Mouse (Mus musculus) monocyte, adult 2 months (primary cell): Measurements from ENCODE around the gene Chchd6.
A peak's percentile ranks its signal among the peaks of the same experiment; 100 is the strongest.

ENCODE experiments used
- DNase-seq, 2 experiments: peaks; one replicate each; pipeline ENCODE4 v3.0.0; 2022; ENCODE audit warnings: low spot score in 2 of 2, low read depth in 1 of 2

The Chchd6 gene

GRCm38 (mm10) chr6:89455523-89456000 lies 139.9 kb downstream of the Chchd6 start:
- DNase-seq = no peak

- no peak for DNase-seq
Measured at GRCm38 (mm10) chr6:89454437-89454836, 141.0 kb downstream of the Chchd6 start.

DNA sequence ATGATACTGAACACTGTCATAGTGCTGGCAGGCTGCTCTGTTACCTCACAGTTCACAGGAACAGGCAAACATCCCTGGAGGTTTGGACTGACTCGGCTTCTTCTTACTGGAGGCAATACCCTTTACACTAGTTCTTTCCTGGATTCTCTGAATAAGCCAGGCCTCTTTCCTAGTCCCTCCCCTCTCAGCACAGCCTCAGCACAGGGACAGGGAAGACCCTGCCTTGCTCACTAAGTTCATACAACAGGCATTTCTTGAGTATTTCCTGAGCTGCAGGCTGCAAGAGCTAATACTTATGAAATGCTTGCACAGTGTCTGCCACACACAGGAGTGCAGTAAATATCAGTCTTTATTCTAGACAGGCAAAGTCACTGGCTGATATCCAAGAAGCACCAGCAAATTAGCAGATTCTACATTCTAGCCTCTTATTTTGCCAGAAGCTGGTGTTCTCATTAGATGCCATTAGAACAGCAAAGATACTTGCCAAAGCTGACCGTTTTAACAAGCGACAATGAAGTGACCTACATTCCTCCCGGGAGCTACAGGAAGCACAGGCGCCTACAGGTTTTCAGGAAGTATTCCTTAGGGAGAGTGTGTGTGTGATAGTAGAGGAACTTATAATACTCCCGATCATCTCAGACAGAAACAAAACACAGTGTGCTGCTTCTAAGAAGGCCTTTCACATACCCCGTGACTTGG lies 142.3 kb downstream of the Chchd6 start:
- no peak for DNase-seq

DNA sequence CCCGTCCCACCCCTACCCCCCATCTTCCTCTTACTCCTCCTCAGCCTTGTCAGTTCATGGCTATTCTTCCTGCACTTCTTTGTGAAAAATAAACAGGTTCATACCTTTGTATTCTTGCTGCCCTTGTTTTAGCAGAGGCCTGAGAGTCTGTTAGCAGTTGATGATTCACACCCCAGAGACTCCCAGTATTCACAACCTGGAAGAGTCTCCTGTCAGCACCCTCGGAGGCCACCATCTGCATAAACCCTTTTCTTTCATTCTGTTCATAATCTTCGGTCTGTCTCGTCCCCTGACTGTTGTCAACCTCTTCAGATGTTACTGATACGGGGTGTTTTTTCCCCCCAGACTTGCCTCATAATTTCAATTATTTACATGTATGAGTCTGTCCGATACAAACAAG lies 143.1 kb downstream of the Chchd6 start:
- no peak for DNase-seq

GRCm38 (mm10) chr6:89448736-89449135 lies 146.7 kb downstream of the Chchd6 start:
- DNase-seq = peak in 1 of 2 experiments; percentile 8

- no peak for DNase-seq
Measured at GRCm38 (mm10) chr6:89440671-89441070, 154.8 kb downstream of the Chchd6 start.

GRCm38 (mm10) chr6:89431920-89432482 lies 163.5 kb downstream of the Chchd6 start:
- no peak for DNase-seq

DNA sequence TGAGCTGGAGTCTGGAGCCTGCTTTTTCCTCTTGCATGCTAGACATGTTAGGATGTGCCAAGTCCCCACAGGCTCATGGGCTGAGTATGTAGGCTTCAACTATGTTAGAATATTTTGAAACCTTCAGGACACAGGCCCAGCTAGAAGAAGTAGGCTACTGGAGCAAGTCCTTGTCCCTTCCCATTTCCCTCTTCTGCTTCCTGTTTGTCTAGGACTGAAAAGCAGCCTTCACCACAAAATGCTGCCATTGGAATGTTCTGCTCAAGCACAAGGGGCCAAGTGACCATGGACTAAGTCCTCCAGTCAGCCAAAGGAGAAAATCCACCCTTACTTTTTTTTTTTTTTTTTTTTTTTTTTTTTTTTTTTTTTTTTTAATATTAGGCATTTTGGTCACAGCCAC lies 164.7 kb downstream of the Chchd6 start:
- DNase-seq = no peak

GRCm38 (mm10) chr6:89428661-89429375 lies 166.6 kb downstream of the Chchd6 start:
- no peak for DNase-seq

- no peak for DNase-seq
Measured at GRCm38 (mm10) chr6:89424461-89424860, 171.0 kb downstream of the Chchd6 start.

GRCm38 (mm10) chr6:89422621-89423020 lies 172.8 kb downstream of the Chchd6 start:
- no peak for DNase-seq

- DNase-seq = peak in 1 of 2 experiments; percentile 26
Measured at GRCm38 (mm10) chr6:89421922-89422321, 173.5 kb downstream of the Chchd6 start.

- DNase-seq = peak; percentile 67 to 68
Measured at GRCm38 (mm10) chr6:89421503-89421902, 173.9 kb downstream of the Chchd6 start.

DNA sequence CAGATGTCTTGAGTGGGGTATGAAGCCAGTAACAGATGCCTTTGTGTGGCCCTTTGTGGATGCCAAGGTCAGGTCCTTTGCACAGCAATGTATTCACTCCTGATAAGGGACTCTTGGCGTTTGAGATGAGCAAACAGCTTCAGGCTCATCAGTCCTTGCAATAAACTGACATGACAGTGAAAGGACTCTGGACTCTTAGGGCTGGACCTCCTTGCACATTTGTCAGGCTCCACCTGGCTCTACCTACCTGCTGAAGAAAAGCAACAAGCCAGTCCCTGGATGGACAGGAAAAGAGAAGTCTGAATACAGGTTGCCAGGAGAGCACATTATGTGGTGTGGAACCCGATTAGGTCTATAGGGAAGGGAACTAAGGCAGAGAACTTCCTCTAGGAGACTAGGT lies 174.7 kb downstream of the Chchd6 start:
- DNase-seq = no peak

DNA sequence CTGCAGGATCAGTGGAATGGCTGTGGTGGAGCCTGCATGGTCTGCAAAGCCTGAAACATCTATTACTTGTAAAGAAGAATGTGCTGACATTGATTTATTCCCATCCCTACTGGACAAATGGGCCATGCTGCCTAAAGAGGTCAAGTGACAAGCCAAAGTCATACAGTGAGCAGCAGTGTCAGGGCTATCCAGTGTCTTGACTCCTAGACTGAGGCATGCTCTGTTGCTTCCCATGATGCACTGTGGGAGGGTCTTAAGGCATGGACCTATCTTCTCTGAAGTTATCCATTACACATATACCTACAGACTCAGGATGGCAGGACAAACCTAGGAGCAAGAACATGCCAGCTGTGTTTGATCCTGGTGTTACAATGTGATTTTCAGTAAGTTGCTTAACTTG lies 175.3 kb downstream of the Chchd6 start:
- no peak for DNase-seq

- no peak for DNase-seq
Measured at GRCm38 (mm10) chr6:89419066-89419815, 176.2 kb downstream of the Chchd6 start.

- no peak for DNase-seq
Measured at GRCm38 (mm10) chr6:89416030-89416595, 179.3 kb downstream of the Chchd6 start.

DNA sequence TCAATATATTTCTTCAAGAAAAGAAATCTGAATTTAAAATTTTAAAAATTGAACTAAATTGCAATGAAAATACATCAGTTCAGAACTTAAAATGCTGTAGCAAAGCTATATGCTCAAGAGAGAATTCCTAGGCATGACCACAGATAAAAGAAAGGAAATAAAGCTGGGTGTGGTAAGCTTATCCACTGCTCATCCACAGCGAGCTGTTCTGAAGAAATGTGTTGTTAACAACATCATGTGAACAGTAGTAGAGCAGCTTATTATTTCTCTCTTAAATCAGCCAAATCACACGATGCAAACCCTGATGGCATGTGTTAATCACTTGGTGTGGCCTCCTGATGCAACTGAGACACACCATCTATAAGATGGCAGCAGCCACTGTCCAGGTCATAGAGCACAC lies 180.4 kb downstream of the Chchd6 start:
- no peak for DNase-seq

- DNase-seq = no peak
Measured at GRCm38 (mm10) chr6:89414126-89414525, 181.3 kb downstream of the Chchd6 start.

DNA sequence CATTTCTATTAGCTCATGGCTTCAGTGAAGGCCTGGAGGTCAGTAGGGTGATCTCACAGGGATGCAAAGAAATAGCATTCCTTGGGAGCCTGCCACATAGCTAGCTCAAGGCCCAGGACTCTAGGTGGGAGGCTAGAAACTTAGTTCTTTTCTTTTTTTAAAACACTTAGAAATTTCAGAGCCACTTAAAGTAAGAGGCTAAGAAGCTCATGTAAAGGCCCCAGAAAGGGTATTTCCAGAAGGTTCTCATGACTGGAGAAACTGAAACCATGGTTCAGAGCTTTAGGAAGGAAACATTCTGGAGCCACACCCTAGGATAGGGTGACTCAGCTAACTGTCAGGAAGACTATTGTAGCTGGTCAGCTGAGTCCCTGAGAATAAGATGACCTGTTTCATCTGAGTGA lies 182.0 kb downstream of the Chchd6 start:
- peak; percentile 27 to 28 for DNase-seq

GRCm38 (mm10) chr6:89412562-89412961 lies 182.9 kb downstream of the Chchd6 start:
- no peak for DNase-seq
